Mouse (Mus musculus) stomach, embryonic 16.5 days (tissue): ENCODE data around the gene Sec24d. TPM values are rescaled to one million over a fixed set of nuclear protein-coding genes. Genes with fewer than 3 reads are reported as not detected.

ENCODE experiments used
- ATAC-seq: fragments of 200-750 bp; cut with Nextera tagmentation; 2 replicates; pipeline ENCODE4 v1.8.0; 2017; ENCODE audit warnings: moderate number of reproducible peaks, moderate TSS enrichment; ENCODE audit not compliant: insufficient read depth, low FRiP score
- H3K27ac ChIP-seq: fragments of 300-500 bp; sonication (generic); 2 replicates; pipeline ENCODE4 v1.5.1; 2014; ENCODE audit warnings: low read length
- H3K27me3 ChIP-seq: fragments of 300-500 bp; sonication (generic); 2 replicates; pipeline ENCODE4 v1.6.1; 2014; ENCODE audit warnings: low read length, control low read depth, mixed read lengths; ENCODE audit not compliant: control insufficient read depth, insufficient read depth
- H3K36me3 ChIP-seq: fragments of 300-500 bp; sonication (generic); 2 replicates; pipeline ENCODE4 v1.6.1; 2014; ENCODE audit warnings: low read length; ENCODE audit not compliant: control insufficient read depth, insufficient read depth
- H3K4me1 ChIP-seq: fragments of 300-500 bp; sonication (generic); 2 replicates; pipeline ENCODE4 v1.6.1; 2014; ENCODE audit warnings: low read length, control low read depth, mixed read lengths; ENCODE audit not compliant: control insufficient read depth, insufficient read depth
- H3K4me2 ChIP-seq: fragments of 300-500 bp; sonication (generic); 2 replicates; pipeline ENCODE4 v1.6.1; 2014; ENCODE audit warnings: low read depth, low read length, mixed read lengths
- H3K4me3 ChIP-seq: fragments of 300-500 bp; sonication (generic); replicated peaks from 2 replicates; pipeline ENCODE4 v1.5.1; 2014; ENCODE audit warnings: mild to moderate bottlenecking, low read length
- H3K9ac ChIP-seq: fragments of 300-500 bp; sonication (generic); 2 replicates; pipeline ENCODE4 v1.6.1; 2014; ENCODE audit warnings: low read length
- H3K9me3 ChIP-seq: fragments of 300-500 bp; sonication (generic); replicated peaks from 2 replicates; pipeline ENCODE4 v1.6.1; 2016; ENCODE audit warnings: low read length, control low read depth; ENCODE audit not compliant: control insufficient read depth
- WGBS: fragments of 180-500 bp; shearing (Covaris S2); extraction: QIAGEN DNeasy Blood & Tissue Kit; methylation state at CpG from one replicate; pipeline ENCODE4 v1.1.7; 2014; 5-methylcytosine and 5-hydroxymethylcytosine counted together
- polyA plus RNA-seq: library from polyadenylated mRNA; unstranded; fragments of >200 nt; fragmentation: Nextera tagmentation; extraction: Ambion mirVana; gene quantifications from 2 replicates; pipeline ENCODE4 v1.2.1, GENCODE M21; 2015

Gene Sec24d
- polyA plus RNA-seq, 1 experiment from 2014 or later: 114 TPM

GRCm38 (mm10) chr3:123391180-123391579, 123.9 kb downstream of the Sec24d start:
- 73% methylated on average over 4 of the region's 4 CpGs for WGBS
- no peaks in the 10 kb centered on the region for H3K27me3 ChIP-seq
- H3K4me3 ChIP-seq: no peak overlapping the region
- no peaks in the 10 kb centered on the region for H3K9me3 ChIP-seq
- H3K9ac ChIP-seq: no peak overlapping the region
- no peaks in the 10 kb centered on the region for H3K36me3 ChIP-seq
- no peaks in the 10 kb centered on the region for H3K4me1 ChIP-seq
- ATAC-seq: no peak
- H3K4me2 ChIP-seq: no peak overlapping the region
- H3K27ac ChIP-seq: no peak overlapping the region

DNA sequence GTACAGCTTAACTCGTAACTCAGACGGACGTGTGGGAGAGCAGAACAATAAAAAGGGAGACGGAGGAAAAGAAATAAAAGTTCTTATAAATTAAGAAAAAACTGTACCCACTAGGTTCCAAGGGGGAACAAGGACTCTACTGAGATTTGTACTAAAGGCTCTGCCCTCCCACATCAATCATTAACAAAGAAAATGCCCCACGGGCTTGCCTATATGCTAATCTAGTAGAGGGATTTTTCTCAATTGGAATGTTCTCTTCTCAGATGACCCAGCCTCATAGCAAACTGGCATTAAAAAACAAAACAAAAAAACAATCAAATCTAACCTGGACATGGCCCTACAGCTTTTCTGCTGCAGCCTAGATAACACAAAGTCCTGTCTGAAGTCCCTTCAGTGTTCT, 128.4 kb downstream of the Sec24d start:
- no peaks in the 10 kb centered on the region for H3K36me3 ChIP-seq
- H3K27me3 ChIP-seq: no peaks in the 10 kb centered on the region
- H3K27ac ChIP-seq: no peak overlapping the region
- no peak overlapping the region for H3K4me3 ChIP-seq
- no peak for ATAC-seq
- H3K9ac ChIP-seq: no peak overlapping the region
- H3K4me2 ChIP-seq: no peak overlapping the region
- no peaks in the 10 kb centered on the region for H3K9me3 ChIP-seq
- no peaks in the 10 kb centered on the region for H3K4me1 ChIP-seq
- 80% methylated on average over 5 of the region's 5 CpGs for WGBS

DNA sequence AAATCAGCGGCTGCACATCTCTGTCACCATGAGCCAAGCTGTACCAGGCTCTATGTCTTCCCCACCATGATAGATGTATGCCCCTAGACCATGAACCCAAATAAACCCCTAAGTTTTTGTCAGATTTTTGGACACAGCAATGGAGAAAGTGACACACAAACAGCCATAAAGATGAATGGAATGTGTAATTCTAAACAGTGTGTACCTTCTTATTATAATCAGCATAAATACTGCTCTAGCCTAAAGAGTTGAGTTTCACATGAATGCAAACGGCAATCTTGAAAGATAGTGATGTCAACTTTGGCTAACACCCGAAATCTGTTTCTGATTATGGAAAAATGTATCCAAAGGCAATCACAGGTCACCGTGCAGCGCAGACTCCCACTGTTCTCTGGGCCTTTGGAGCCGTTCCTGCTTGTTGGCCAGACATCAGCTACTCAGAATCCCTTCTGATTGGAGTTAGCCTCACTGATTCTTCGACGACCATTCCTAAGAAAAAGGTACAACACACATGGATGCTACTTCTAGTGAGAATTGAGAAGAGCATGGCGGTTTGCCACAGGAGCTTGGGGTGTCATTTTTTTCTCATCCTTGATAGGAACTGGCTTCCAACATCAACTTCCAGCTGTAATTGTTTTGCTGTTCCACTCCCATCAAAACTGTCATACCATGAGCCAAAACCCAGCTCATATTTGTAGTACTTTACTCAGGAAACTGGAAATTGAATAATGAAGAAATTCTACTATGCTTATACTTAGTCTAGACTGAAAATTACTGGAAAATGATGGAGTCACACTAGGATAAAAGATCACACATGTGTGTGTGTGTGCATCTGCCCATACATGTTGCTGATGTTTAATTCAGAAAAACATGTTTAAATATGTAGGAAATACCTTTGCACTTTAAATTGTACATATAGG, 130.6 kb downstream of the Sec24d start:
- Histone ChIP-seq H3K27ac (no peak overlapping the region), H3K4me2 (no peak overlapping the region), H3K4me1 (no peaks in the 10 kb centered on the region), H3K9me3 (no peaks in the 10 kb centered on the region), H3K27me3 (no peaks in the 10 kb centered on the region), H3K9ac (no peak overlapping the region), H3K4me3 (no peak overlapping the region), H3K36me3 (no peaks in the 10 kb centered on the region)
- WGBS: 64% methylated on average over 9 of the region's 9 CpGs
- ATAC-seq: no peak

DNA sequence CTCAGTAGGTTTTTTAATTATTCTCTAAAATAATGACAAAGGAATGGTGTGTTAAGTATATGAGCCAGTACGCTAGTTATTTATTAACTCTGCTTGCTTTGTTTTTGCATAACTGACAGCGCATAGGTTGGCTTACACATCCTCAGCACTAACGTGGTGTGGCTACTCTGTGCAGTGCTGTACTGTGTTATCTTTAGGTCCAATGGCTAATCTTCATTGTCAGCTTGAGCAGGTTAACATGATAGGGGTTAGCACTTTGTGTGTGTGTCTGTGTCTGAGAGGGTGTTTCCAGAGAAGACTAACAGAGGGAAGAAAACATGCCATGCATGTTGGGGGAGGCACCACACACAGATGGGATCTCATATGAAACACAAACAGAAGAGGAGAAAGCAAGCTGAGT, 137.7 kb downstream of the Sec24d start:
- WGBS: 72% methylated on average over 3 of the region's 3 CpGs
- Histone ChIP-seq H3K4me1 (no peaks in the 10 kb centered on the region), H3K36me3 (no peaks in the 10 kb centered on the region), H3K27ac (no peak overlapping the region), H3K9me3 (no peaks in the 10 kb centered on the region), H3K27me3 (no peaks in the 10 kb centered on the region), H3K4me3 (no peak overlapping the region), H3K9ac (no peak overlapping the region), H3K4me2 (no peak overlapping the region)
- ATAC-seq: no peak

DNA sequence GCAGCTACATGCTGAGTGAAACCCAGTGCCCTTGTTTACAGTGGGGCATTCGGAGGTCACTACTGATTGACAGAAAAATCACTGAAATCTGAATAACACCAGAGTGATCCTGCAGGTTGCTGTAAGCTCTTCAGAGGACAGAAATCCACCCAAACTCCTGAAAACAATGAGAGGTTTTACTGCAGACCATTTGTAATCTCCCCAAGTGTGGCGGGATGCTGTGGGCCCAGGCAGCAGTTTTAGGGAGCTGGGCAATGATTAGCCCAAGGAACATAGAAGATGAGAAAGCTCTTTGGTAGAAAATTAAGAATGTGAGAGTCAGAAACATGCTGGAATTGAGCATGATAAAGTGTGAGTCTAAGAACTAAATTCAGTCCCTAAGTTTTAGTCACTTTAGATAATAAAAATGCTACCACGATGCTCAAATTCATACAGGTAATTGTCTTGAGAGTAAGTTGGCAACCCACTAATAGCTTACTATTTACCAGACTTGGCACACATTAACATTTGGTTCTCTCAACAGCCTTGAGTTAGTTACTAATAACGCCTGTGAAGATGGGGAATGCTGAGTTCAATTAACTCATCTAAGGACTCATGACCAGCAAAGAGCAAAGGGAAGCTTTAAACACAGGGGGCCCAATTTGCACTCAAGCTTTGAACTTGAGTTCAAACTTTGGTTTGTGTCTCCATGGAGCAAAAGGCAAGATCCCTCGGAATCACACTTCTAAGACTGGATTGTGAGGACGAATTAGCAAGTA, 144.7 kb downstream of the Sec24d start:
- no peak for ATAC-seq
- H3K4me1 ChIP-seq: no peaks in the 10 kb centered on the region
- no peaks in the 10 kb centered on the region for H3K27me3 ChIP-seq
- H3K4me2 ChIP-seq: no peak overlapping the region
- WGBS: 68% methylated on average over 6 of the region's 6 CpGs
- H3K27ac ChIP-seq: no peak overlapping the region
- no peak overlapping the region for H3K9ac ChIP-seq
- H3K4me3 ChIP-seq: no peak overlapping the region
- H3K36me3 ChIP-seq: no peaks in the 10 kb centered on the region
- no peaks in the 10 kb centered on the region for H3K9me3 ChIP-seq

DNA sequence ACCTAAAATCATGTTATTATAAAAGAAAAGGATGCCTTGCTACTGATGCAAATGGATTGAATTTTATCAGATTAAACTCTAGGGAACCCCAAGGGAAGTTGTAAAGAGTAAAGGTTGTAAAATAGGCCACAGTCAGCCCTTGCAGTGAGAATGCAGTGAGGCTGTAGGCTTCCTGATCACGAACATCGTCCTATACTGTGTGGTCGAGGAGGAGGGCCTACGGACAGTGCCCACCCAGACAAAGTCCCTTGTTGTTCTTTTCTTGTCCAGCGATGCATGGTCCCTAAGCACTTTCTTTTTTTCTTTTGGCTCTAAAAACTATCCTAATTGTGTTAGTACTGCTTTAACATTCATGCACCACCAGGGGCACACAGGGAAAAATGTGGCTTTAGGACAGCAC, 145.9 kb downstream of the Sec24d start:
- Histone ChIP-seq H3K4me1 (no peaks in the 10 kb centered on the region), H3K27me3 (no peaks in the 10 kb centered on the region), H3K9ac (no peak overlapping the region), H3K36me3 (no peaks in the 10 kb centered on the region), H3K4me3 (no peak overlapping the region), H3K4me2 (no peak overlapping the region), H3K9me3 (no peaks in the 10 kb centered on the region), H3K27ac (no peak overlapping the region)
- 75% methylated on average over 5 of the region's 5 CpGs for WGBS
- ATAC-seq: no peak

Other genes starting within 250 kb of the Sec24d start
- gene Myoz2, start 232.4 kb upstream of the Sec24d start, polyA plus RNA-seq: 3.6 and 21.6 TPM in 2 replicates
- gene Synpo2, start 31.3 kb upstream of the Sec24d start, polyA plus RNA-seq: 38.7 and 38.9 TPM in 2 replicates
- gene Mettl14, start 118.7 kb downstream of the Sec24d start, polyA plus RNA-seq: 24.4 and 25.0 TPM in 2 replicates
- gene Prss12, start 179.5 kb downstream of the Sec24d start, polyA plus RNA-seq: 2.8 and 3.3 TPM in 2 replicates